Mouse (Mus musculus) embryonic facial prominence, embryonic 15.5 days (tissue): ENCODE results near the gene Ttc6. TPM values are rescaled to one million over a fixed set of nuclear protein-coding genes. Genes with fewer than 3 reads are reported as not detected.

Source experiments
- ATAC-seq: fragments of 200-750 bp; cut with Nextera tagmentation; 2 replicates; pipeline ENCODE4 v1.8.0; 2017; ENCODE audit warnings: low read depth, moderate TSS enrichment; ENCODE audit not compliant: insufficient number of reproducible peaks, low FRiP score, low TSS enrichment
- H3K27ac ChIP-seq: fragments of 300-500 bp; sonication (generic); replicated peaks from 2 replicates; pipeline ENCODE4 v1.5.1; 2015; ENCODE audit warnings: mild to moderate bottlenecking, inconsistent platforms
- H3K27me3 ChIP-seq: fragments of 300-500 bp; sonication (generic); 2 replicates; pipeline ENCODE4 v1.6.1; 2015; ENCODE audit warnings: inconsistent platforms
- H3K36me3 ChIP-seq: fragments of 300-500 bp; sonication (generic); 2 replicates; pipeline ENCODE4 v1.6.1; 2015; ENCODE audit warnings: mild to moderate bottlenecking, inconsistent platforms
- H3K4me1 ChIP-seq: fragments of 300-500 bp; sonication (generic); 2 replicates; pipeline ENCODE4 v1.6.1; 2015; ENCODE audit warnings: inconsistent platforms
- H3K4me2 ChIP-seq: fragments of 300-500 bp; sonication (generic); replicated peaks from 2 replicates; pipeline ENCODE4 v1.6.1; 2015; ENCODE audit warnings: mild to moderate bottlenecking, inconsistent platforms
- H3K4me3 ChIP-seq: fragments of 300-500 bp; sonication (generic); replicated peaks from 2 replicates; pipeline ENCODE4 v1.5.1; 2015; ENCODE audit warnings: mild to moderate bottlenecking, inconsistent platforms
- H3K9ac ChIP-seq: fragments of 300-500 bp; sonication (generic); 2 replicates; pipeline ENCODE4 v1.6.1; 2015; ENCODE audit warnings: inconsistent platforms
- H3K9me3 ChIP-seq: fragments of 300-500 bp; sonication (generic); replicated peaks from 2 replicates; pipeline ENCODE4 v1.6.1; 2016; ENCODE audit warnings: inconsistent platforms
- WGBS: fragments of 180-500 bp; shearing (Covaris S2); methylation state at CpG from one replicate; pipeline ENCODE4 v1.1.7; 2015; 5-methylcytosine and 5-hydroxymethylcytosine counted together
- polyA plus RNA-seq: library from polyadenylated mRNA; unstranded; fragments of >200 nt; fragmentation: Nextera tagmentation; extraction: Ambion mirVana; gene quantifications from 2 replicates; pipeline ENCODE4 v1.2.1, GENCODE M21; 2015

Gene Ttc6
- polyA plus RNA-seq, 1 experiment from 2014 or later, result 1.4 TPM

DNA sequence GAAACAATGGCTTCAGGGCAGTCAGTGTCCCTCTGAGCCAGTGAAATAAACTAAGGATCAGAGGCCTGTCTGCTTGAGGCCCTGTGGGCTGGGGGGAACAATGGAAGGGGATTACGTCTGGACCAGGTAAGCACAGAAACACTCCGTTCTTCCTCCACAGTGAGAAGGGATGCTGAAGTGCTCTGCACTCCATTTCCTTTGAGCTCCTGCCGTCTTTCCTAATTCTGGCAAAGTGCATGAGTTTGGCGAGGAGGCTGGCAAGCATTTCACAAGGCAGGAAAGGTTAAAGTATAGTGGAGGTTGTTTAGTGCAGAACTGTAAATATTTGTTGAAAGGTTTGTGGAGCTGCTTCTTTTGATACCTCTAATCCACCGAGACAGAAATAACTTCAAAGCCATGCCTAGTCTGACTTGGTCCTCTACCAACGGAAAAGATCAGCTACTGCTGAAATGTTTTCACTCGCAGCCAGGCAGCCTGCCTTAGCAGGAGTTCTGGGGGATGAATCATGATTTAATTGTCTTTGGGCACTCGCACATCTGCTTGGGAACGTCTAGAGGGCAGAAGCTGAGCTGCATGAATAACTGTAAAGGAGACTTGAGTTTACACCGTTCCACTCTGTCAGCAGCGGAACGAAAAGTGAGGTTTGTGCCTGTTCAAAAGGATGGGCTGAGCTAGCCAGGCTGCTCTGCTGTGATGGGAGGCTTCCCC is 212.5 kb downstream of the Ttc6 start:
- Histone ChIP-seq H3K4me3 (no peak overlapping the region), H3K27ac (no peak overlapping the region), H3K4me2 (peak overlapping the region; percentile 19), H3K9me3 (no peaks in the 10 kb centered on the region), H3K4me1 (peaks cover 5% of the 10 kb centered on the region; the same call in 1 of the 2 replicates), H3K27me3 (0 out of 2 replicates have a peak, but pooled peaks cover 2% of the 10 kb centered on the region), H3K9ac (no peak overlapping the region), H3K36me3 (no peaks in the 10 kb centered on the region)
- WGBS, result 3% methylated on average over 12 of the region's 12 CpGs
- peak; percentile 60; the same call in 1 of the 2 replicates for ATAC-seq

DNA sequence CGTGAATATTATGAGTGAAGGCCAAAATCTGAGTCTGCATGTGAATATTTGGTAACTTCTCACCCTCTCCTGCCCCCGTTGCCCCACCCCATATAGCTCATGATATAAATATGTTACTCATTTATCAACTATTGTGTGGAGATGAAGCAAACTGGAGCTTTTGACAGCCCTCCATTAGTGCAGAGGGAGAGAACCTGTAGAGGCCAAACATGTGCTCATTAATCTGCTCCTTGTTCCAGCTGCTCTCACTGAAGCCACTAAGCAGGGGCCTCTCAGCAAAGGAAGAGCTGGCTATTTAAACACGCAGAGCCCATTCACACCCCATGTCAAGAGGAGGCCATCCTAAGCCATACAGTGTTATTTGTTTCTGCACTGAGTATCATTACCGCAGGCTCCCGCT is 218.0 kb downstream of the Ttc6 start:
- H3K36me3 ChIP-seq, result no peaks in the 10 kb centered on the region
- H3K9ac ChIP-seq, result no peak overlapping the region
- no peaks in the 10 kb centered on the region for H3K9me3 ChIP-seq
- H3K4me1 ChIP-seq, result no peaks in the 10 kb centered on the region
- no peak overlapping the region for H3K27ac ChIP-seq
- 80% methylated on average over 5 of the region's 5 CpGs for WGBS
- ATAC-seq, result no peak
- H3K27me3 ChIP-seq, result 0 out of 2 replicates have a peak, but pooled peaks cover 2% of the 10 kb centered on the region
- no peak overlapping the region for H3K4me2 ChIP-seq
- no peak overlapping the region for H3K4me3 ChIP-seq

DNA sequence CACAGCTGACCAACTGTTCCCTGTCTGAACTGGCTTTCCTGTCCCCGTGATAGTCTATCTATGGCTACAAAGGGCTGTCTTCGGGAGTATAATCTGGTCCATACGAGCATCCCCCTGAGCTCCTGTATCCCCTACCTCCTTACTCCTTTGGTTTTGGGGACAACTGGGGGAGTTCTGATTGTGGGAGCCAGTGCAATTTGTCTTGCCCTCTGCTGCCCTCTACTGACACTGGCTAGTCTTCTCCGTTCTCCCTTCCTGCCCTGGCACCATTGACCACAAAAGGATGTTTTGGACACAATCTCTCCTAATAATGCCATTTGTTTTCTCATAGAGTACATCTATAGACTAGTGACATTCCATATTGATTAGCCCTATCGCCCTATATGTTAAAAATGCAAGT is 223.6 kb downstream of the Ttc6 start:
- H3K4me2 ChIP-seq, result no peak overlapping the region
- H3K9me3 ChIP-seq, result no peaks in the 10 kb centered on the region
- 21% methylated on average over 5 of the region's 5 CpGs for WGBS
- no peak for ATAC-seq
- H3K4me3 ChIP-seq, result no peak overlapping the region
- H3K27ac ChIP-seq, result no peak overlapping the region
- no peaks in the 10 kb centered on the region for H3K27me3 ChIP-seq
- no peaks in the 10 kb centered on the region for H3K4me1 ChIP-seq
- H3K9ac ChIP-seq, result no peak overlapping the region
- H3K36me3 ChIP-seq, result no peaks in the 10 kb centered on the region

Other genes with a start within 250 kb of the Ttc6 start
- gene Foxa1, start 17.2 kb upstream of the Ttc6 start, polyA plus RNA-seq, result 2.1 and 3.9 TPM in 2 replicates